Mouse (Mus musculus) heart, postnatal 0 days (tissue): Measurements from ENCODE around the gene H1fnt. TPM values are rescaled to one million over a fixed set of nuclear protein-coding genes. Genes with fewer than 3 reads are reported as not detected.

ENCODE experiments used
- ATAC-seq: fragments of 200-750 bp; cut with Nextera tagmentation; 2 replicates; pipeline ENCODE4 v1.8.0; 2017; ENCODE audit warnings: low read depth, moderate number of reproducible peaks, moderate library complexity; ENCODE audit not compliant: insufficient read depth
- DNase-seq: peaks from one replicate; pipeline ENCODE4 v3.0.0-alpha.2; 2016; ENCODE audit warnings: low spot score
- H3K27ac ChIP-seq: fragments of 300-500 bp; sonication (generic); 2 replicates; pipeline ENCODE4 v1.5.1; 2014; ENCODE audit warnings: low read depth, mild to moderate bottlenecking
- H3K27me3 ChIP-seq: fragments of 300-500 bp; sonication (generic); 2 replicates; pipeline ENCODE4 v1.6.1; 2014; ENCODE audit warnings: low read length, mixed read lengths; ENCODE audit not compliant: control insufficient read depth, insufficient read depth
- H3K36me3 ChIP-seq: fragments of 300-500 bp; sonication (generic); replicated peaks from 2 replicates; pipeline ENCODE4 v1.6.1; 2014; ENCODE audit warnings: low read length, mixed read lengths; ENCODE audit not compliant: control insufficient read depth, insufficient read depth
- H3K4me1 ChIP-seq: fragments of 300-500 bp; sonication (generic); 2 replicates; pipeline ENCODE4 v1.6.1; 2014; ENCODE audit warnings: antibody characterized with exemption; ENCODE audit not compliant: control insufficient read depth, insufficient read depth
- H3K4me2 ChIP-seq: fragments of 300-500 bp; sonication (generic); 2 replicates; pipeline ENCODE4 v1.6.1; 2014; ENCODE audit warnings: low read depth, mild to moderate bottlenecking, low read length, moderate library complexity
- H3K4me3 ChIP-seq: fragments of 300-500 bp; sonication (generic); 2 replicates; pipeline ENCODE4 v1.5.1; 2014; ENCODE audit warnings: low read depth, low read length
- H3K9ac ChIP-seq: fragments of 300-500 bp; sonication (generic); replicated peaks from 2 replicates; pipeline ENCODE4 v1.6.1; 2014; ENCODE audit warnings: low read depth, low read length, mixed read lengths
- H3K9me3 ChIP-seq: fragments of 300-500 bp; sonication (generic); replicated peaks from 2 replicates; pipeline ENCODE4 v1.6.1; 2016; ENCODE audit warnings: low read length; ENCODE audit not compliant: control insufficient read depth
- CTCF ChIP-seq: IDR thresholded peaks from 2 replicates; pipeline ENCODE4 v1.5.1; 2016; ENCODE audit warnings: antibody characterized with exemption, control low read depth, low read depth
- EP300 ChIP-seq: IDR thresholded peaks from 2 replicates; pipeline ENCODE4 v1.6.1; 2016; ENCODE audit warnings: antibody characterized with exemption, low read depth
- WGBS: fragments of 180-500 bp; shearing (Covaris S2); extraction: QIAGEN DNeasy Blood & Tissue Kit; methylation state at CpG from one replicate; pipeline ENCODE4 v1.1.7; 2014; 5-methylcytosine and 5-hydroxymethylcytosine counted together
- polyA plus RNA-seq: library from polyadenylated mRNA; unstranded; fragments of >200 nt; fragmentation: Nextera tagmentation; extraction: Ambion mirVana; gene quantifications from 2 replicates; pipeline ENCODE4 v1.2.1, GENCODE M21; 2015
- total RNA-seq: library from RNA; depleted of rRNA; stranded (reverse); fragments of >200 nt; gene quantifications from 2 replicates; pipeline ENCODE4 v1.2.3, GENCODE M21; 2014; ENCODE audit warnings: low replicate concordance; rRNA removed

H1fnt gene
- total and polyA plus RNA-seq, 2 experiments from 2014 or later = not detected

- Histone ChIP-seq H3K9ac (no peak overlapping the region), H3K27ac (no peak overlapping the region), H3K27me3 (no peaks in the 10 kb centered on the region), H3K36me3 (no peaks in the 10 kb centered on the region), H3K4me1 (no peaks in the 10 kb centered on the region), H3K9me3 (no peaks in the 10 kb centered on the region), H3K4me3 (no peak overlapping the region), H3K4me2 (no peak overlapping the region)
- ATAC-seq (no peak), DNase-seq (no peak)
- no peak for TF ChIP-seq EP300
- no peak for TF ChIP-seq CTCF
These were observed 34.7 kb downstream of the H1fnt start for GRCm38 (mm10) chr15:98222377-98222776.

GRCm38 (mm10) chr15:98220877-98221276 lies 36.2 kb downstream of the H1fnt start, which contains the start of the genes Gm44579 and Olfr287:
Gene Gm44579, minus strand, starts transcription at chr15:98220977.
Gene Olfr287, minus strand, starts transcription at chr15:98221056.
- Histone ChIP-seq H3K9me3 (no peaks in the 10 kb centered on the region), H3K36me3 (no peaks in the 10 kb centered on the region), H3K4me3 (no peak within 1 kb of the TSS), H3K4me1 (no peaks in the 10 kb centered on the region), H3K4me2 (no peak within 1 kb of the TSS), H3K27ac (no peak within 1 kb of the TSS), H3K9ac (no peak within 1 kb of the TSS), H3K27me3 (no peaks in the 10 kb centered on the region)
- TF ChIP-seq EP300 = no peak
- TF ChIP-seq CTCF = no peak
- 67% methylated on average over 4 of the region's 4 CpGs for WGBS
- ATAC-seq = no peak
- no peak for DNase-seq

- H3K9ac ChIP-seq = no peak overlapping the region
- no peaks in the 10 kb centered on the region for H3K27me3 ChIP-seq
- H3K4me1 ChIP-seq = 0 out of 2 replicates have a peak, but pooled peaks cover 10% of the 10 kb centered on the region
- TF ChIP-seq CTCF = no peak
- TF ChIP-seq EP300 = no peak
- DNase-seq (no peak), ATAC-seq (no peak)
- no peaks in the 10 kb centered on the region for H3K9me3 ChIP-seq
- H3K4me3 ChIP-seq = no peak overlapping the region
- H3K27ac ChIP-seq = no peak overlapping the region
- H3K36me3 ChIP-seq = no peaks in the 10 kb centered on the region
- WGBS = 48% methylated on average over 5 of the region's 5 CpGs
- H3K4me2 ChIP-seq = no peak overlapping the region
These were observed 43.0 kb downstream of the H1fnt start for GRCm38 (mm10) chr15:98214130-98214529.

GRCm38 (mm10) chr15:98213336-98213870 lies 43.7 kb downstream of the H1fnt start:
- H3K27ac ChIP-seq = no peak overlapping the region
- 71% methylated on average over 5 of the region's 5 CpGs for WGBS

GRCm38 (mm10) chr15:98209676-98210075 lies 47.4 kb downstream of the H1fnt start:
- DNase-seq = no peak
- no peaks in the 10 kb centered on the region for H3K36me3 ChIP-seq
- TF ChIP-seq EP300 (no peak), CTCF (no peak)
- H3K27ac ChIP-seq = no peak overlapping the region
- no peak for ATAC-seq
- 0 out of 2 replicates have a peak, but pooled peaks cover 10% of the 10 kb centered on the region for H3K4me1 ChIP-seq
- H3K27me3 ChIP-seq = no peaks in the 10 kb centered on the region
- no peak overlapping the region for H3K4me2 ChIP-seq
- no peak overlapping the region for H3K4me3 ChIP-seq
- no peak overlapping the region for H3K9ac ChIP-seq
- H3K9me3 ChIP-seq = no peaks in the 10 kb centered on the region
- 72% methylated on average over 7 of the region's 7 CpGs for WGBS

More at GRCm38 (mm10) chr15:98213336-98213870, 43.7 kb downstream of the H1fnt start:
- ATAC-seq = no peak
- H3K4me2 ChIP-seq = no peak overlapping the region
- H3K9me3 ChIP-seq = no peaks in the 10 kb centered on the region
- no peaks in the 10 kb centered on the region for H3K27me3 ChIP-seq
- no peak overlapping the region for H3K4me3 ChIP-seq
- H3K36me3 ChIP-seq = no peaks in the 10 kb centered on the region
- no peak for DNase-seq
- H3K9ac ChIP-seq = no peak overlapping the region
- H3K4me1 ChIP-seq = 0 out of 2 replicates have a peak, but pooled peaks cover 10% of the 10 kb centered on the region
- TF ChIP-seq CTCF = no peak

Other genes with a start within 250 kb of the H1fnt start
- gene Pfkm, start 164.7 kb downstream of the H1fnt start, total RNA-seq = 216 and 219 TPM in 2 replicates
- gene Pfkm, start 164.7 kb downstream of the H1fnt start, polyA plus RNA-seq = 205 and 213 TPM in 2 replicates
- 13.3 and 16.7 TPM in 2 replicates for gene Senp1, start 163.5 kb downstream of the H1fnt start, total RNA-seq
- 8.0 and 10.1 TPM in 2 replicates for gene Senp1, start 163.5 kb downstream of the H1fnt start, polyA plus RNA-seq
- gene Asb8, start 91.7 kb downstream of the H1fnt start, total RNA-seq = 99.6 and 158 TPM in 2 replicates
- gene Asb8, start 91.7 kb downstream of the H1fnt start, polyA plus RNA-seq = 95.6 and 111 TPM in 2 replicates
- 0.92 and 1.9 TPM in 2 replicates for gene Ccdc184, start 90.1 kb downstream of the H1fnt start, total RNA-seq
- 0.63 and 0.89 TPM in 2 replicates for gene Ccdc184, start 90.1 kb downstream of the H1fnt start, polyA plus RNA-seq
- gene Olfr288, start 61.8 kb downstream of the H1fnt start, total RNA-seq = not detected in 2 replicates
- gene Olfr288, start 61.8 kb downstream of the H1fnt start, polyA plus RNA-seq = not detected in 2 replicates
- not detected in 2 replicates for gene Gm44579, start 36.3 kb downstream of the H1fnt start, total RNA-seq
- gene Gm44579, start 36.3 kb downstream of the H1fnt start, polyA plus RNA-seq = not detected in 2 replicates
- gene Olfr287, start 36.2 kb downstream of the H1fnt start, total RNA-seq = not detected in 2 replicates
- not detected in 2 replicates for gene Olfr287, start 36.2 kb downstream of the H1fnt start, polyA plus RNA-seq
- gene Olfr286, start 22.8 kb downstream of the H1fnt start, total RNA-seq = not detected in 2 replicates
- not detected in 2 replicates for gene Olfr286, start 22.8 kb downstream of the H1fnt start, polyA plus RNA-seq
- gene Zfp641, start 38.9 kb upstream of the H1fnt start, total RNA-seq = 2.3 and 3.6 TPM in 2 replicates
- gene Zfp641, start 38.9 kb upstream of the H1fnt start, polyA plus RNA-seq = 1.5 and 1.6 TPM in 2 replicates
- not detected in 2 replicates for gene Olfr285, start 60.1 kb upstream of the H1fnt start, total RNA-seq
- gene Olfr285, start 60.1 kb upstream of the H1fnt start, polyA plus RNA-seq = not detected in 2 replicates
- gene Olfr284, start 83.7 kb upstream of the H1fnt start, total RNA-seq = not detected in 2 replicates
- not detected in 2 replicates for gene Olfr284, start 83.7 kb upstream of the H1fnt start, polyA plus RNA-seq
- not detected in 2 replicates for gene Olfr283, start 123.7 kb upstream of the H1fnt start, total RNA-seq
- not detected in 2 replicates for gene Olfr283, start 123.7 kb upstream of the H1fnt start, polyA plus RNA-seq
- not detected in 2 replicates for gene Olfr282, start 173.9 kb upstream of the H1fnt start, total RNA-seq
- not detected in 2 replicates for gene Olfr282, start 173.9 kb upstream of the H1fnt start, polyA plus RNA-seq
- not detected in 2 replicates for gene Olfr281, start 195.3 kb upstream of the H1fnt start, total RNA-seq
- gene Olfr281, start 195.3 kb upstream of the H1fnt start, polyA plus RNA-seq = not detected in 2 replicates
- gene OR5BS1P, start 212.6 kb upstream of the H1fnt start, total RNA-seq = not detected in 2 replicates
- not detected in 2 replicates for gene OR5BS1P, start 212.6 kb upstream of the H1fnt start, polyA plus RNA-seq
- gene Lalba, start 225.4 kb upstream of the H1fnt start, total RNA-seq = not detected in 2 replicates
- gene Lalba, start 225.4 kb upstream of the H1fnt start, polyA plus RNA-seq = 0.26 and 0.36 TPM in 2 replicates
- gene Olfr279, start 235.1 kb upstream of the H1fnt start, total RNA-seq = not detected in 2 replicates
- not detected in 2 replicates for gene Olfr279, start 235.1 kb upstream of the H1fnt start, polyA plus RNA-seq